Mouse (Mus musculus): ENCODE data around the gene Gm5934.
"Not testable (repeated sequence)": the region's sequence is repeated elsewhere in the genome, so short reads cannot be mapped to it uniquely, and the experiment has no call there.

GRCm38 (mm10) chrX:24500660-24501059, at the start of gene Gm5934:
- TF ChIP-seq POLR2A (IDR thresholded peaks at IDR 0.05; ENCODE audit: low read depth, low read length); CTCF (IDR thresholded peaks at IDR 0.05; ENCODE audit: extremely low read depth, insufficient read depth, insufficient read length, insufficient replicate concordance): not testable (repeated sequence)

All from spleen, adult 2 months (tissue).